Mouse (Mus musculus) retina, postnatal 1 day (tissue): ENCODE data around the gene Bak1.
A peak's percentile ranks its signal among the peaks of the same experiment; 100 is the strongest.
"Not testable (repeated sequence)": the region's sequence is repeated elsewhere in the genome, so short reads cannot be mapped to it uniquely, and the experiment has no call there.

ENCODE experiments used
- DNase-seq: peaks from one replicate; pipeline ENCODE4 v3.0.0-alpha.2; 2012

Gene Bak1

DNA sequence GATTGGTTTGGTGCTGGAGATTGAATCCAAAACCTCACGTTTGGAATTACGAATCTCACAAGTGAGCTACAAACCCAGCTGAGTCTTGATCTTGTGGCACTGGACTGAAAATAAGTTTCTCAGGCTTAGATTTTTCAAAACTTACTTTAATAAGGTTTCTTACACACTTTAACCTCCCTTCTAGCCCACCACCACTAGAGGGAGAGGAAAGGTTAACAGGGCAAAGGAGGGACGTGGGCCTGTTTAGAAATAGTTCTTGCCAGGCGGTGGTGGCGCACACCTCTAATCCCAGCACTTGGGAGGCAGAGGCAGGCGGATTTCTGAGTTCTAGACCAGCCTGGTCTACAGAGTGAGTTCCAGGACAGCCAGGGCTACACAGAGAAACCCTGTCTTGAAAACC lies 51.5 kb downstream of the Bak1 start:
- DNase-seq: not testable (repeated sequence)

DNA sequence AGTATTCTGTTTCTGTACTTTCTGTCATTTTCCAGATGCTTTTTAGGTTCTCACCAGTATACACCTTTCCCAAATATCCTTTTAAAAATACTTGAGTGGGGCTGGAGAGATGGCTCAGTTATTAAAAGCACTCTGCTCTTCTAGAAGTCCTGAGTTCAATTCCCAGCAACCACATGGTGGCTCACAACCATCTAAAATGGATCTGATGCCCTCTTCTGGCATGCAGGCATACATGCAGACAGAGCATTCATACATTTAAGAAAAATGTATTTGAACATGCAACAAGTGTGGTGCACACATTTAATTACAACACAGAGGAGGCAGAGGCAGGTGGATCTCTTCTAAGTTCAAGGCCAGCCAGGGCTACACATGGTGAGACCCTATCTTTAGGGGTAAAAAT lies 53.4 kb downstream of the Bak1 start:
- no peak for DNase-seq

DNA sequence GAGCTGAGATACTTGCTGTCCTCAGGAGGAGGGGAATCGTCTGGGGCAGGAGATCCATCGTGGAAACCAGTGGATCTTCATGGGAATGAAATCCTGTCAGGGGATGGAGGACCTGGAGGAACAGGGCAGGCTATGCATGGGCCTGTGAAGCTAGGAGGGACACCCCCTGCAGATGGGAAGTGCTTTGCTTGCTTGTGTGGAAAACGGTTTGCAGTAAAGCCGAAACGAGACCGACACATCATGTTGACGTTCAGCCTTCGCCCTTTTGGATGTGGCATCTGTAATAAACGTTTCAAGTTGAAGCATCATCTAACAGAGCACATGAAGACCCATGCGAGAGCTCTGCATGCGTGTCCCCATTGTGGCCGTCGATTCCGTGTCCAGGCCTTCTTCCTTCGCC lies 54.3 kb downstream of the Bak1 start:
- no peak for DNase-seq

GRCm38 (mm10) chr17:26972703-26973574 lies 55.9 kb downstream of the Bak1 start, which contains the start of gene Zbtb9:
TSS of gene Zbtb9 (plus strand) at chr17:26973167.
- peak; percentile 97 for DNase-seq

- DNase-seq: no peak
Measured at GRCm38 (mm10) chr17:26972107-26972506, 56.7 kb downstream of the Bak1 start.

GRCm38 (mm10) chr17:26971247-26971905 lies 57.4 kb downstream of the Bak1 start:
- DNase-seq: no peak

DNA sequence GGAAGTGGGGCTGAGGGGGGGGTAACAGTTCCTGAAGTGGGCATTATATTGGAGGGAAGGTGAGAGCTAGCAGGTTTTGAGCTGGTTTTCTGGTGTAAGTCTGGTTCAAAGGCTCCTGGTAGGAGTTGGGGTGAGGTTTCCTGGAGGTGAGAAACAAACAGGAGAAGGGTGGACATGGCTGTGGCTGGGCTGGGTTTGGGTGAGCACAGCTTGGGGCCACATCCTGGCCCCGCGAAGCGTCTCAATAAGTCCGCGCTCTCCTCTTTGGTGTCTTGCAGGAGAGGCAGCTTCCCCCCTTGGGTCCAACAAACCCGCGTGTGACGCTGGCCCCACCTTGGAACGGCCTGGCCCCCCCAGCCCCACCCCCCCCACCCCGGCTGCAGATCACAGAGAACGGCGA lies 58.6 kb downstream of the Bak1 start:
- DNase-seq: no peak
